Mouse (Mus musculus) CH12.LX (cell line): Measurements from ENCODE around the gene S1pr4. TPM values are rescaled to one million over a fixed set of nuclear protein-coding genes. Genes with fewer than 3 reads are reported as not detected.
A peak's percentile ranks its signal among the peaks of the same experiment; 100 is the strongest.

ENCODE experiments used
- DNase-seq: peaks from one replicate; pipeline ENCODE4 v3.0.0-alpha.2; 2013; ENCODE audit errors: extremely low read depth
- H3K27ac ChIP-seq: 2 replicates; pipeline ENCODE4 v1.5.1; 2012; ENCODE audit warnings: low read depth, mild to moderate bottlenecking, control low read depth, moderate library complexity; ENCODE audit not compliant: insufficient read depth
- H3K27me3 ChIP-seq: replicated peaks from 2 replicates; pipeline ENCODE3; 2012; ENCODE audit warnings: inconsistent platforms
- H3K36me3 ChIP-seq, 2 experiments: replicated peaks in 1 of 2; 2 replicates each; pipeline versions ENCODE3 to v1.6.1; 2012; ENCODE audit warnings: inconsistent platforms in 1 of 2, low read length in 1 of 2, mild to moderate bottlenecking in 1 of 2, mixed read lengths in 1 of 2, moderate library complexity in 1 of 2; ENCODE audit not compliant: control insufficient read depth in 1 of 2, insufficient read depth in 1 of 2
- H3K4me1 ChIP-seq, 2 experiments: 2 replicates each; pipeline ENCODE4 v1.6.1; 2012; ENCODE audit warnings: inconsistent platforms in 1 of 2, moderate library complexity in 1 of 2; ENCODE audit not compliant: insufficient read depth in 2 of 2, control insufficient read depth in 1 of 2
- H3K4me2 ChIP-seq: 2 replicates; pipeline ENCODE4 v1.6.1; 2012; ENCODE audit warnings: low read depth, mild to moderate bottlenecking, control low read depth; ENCODE audit not compliant: poor library complexity, insufficient read depth, severe bottlenecking
- H3K4me3 ChIP-seq, 3 experiments: fragments of 150-350 bp in 1 of 3; sonication (generic) in 1 of 3; replicated peaks in 1 of 3; 2 replicates each; pipeline versions ENCODE3 to v1.5.1; 2011 to 2012; ENCODE audit warnings: low read depth in 2 of 3, low read length in 2 of 3, mild to moderate bottlenecking in 2 of 3, moderate library complexity in 2 of 3, control low read depth in 1 of 3, improper control_type of control experiment in 1 of 3, inconsistent platforms in 1 of 3, mixed read lengths in 1 of 3; ENCODE audit not compliant: poor library complexity in 1 of 3
- H3K79me2 ChIP-seq: replicated peaks from 2 replicates; pipeline ENCODE4 v1.6.1; 2012; ENCODE audit warnings: mild to moderate bottlenecking, moderate library complexity; ENCODE audit not compliant: control insufficient read depth, poor library complexity, insufficient read depth, severe bottlenecking; ENCODE audit errors: extremely low read depth
- H3K9ac ChIP-seq: 2 replicates; pipeline ENCODE4 v1.6.1; 2012; ENCODE audit warnings: low read depth, mild to moderate bottlenecking, control low read depth, moderate library complexity; ENCODE audit not compliant: insufficient read depth
- H3K9me3 ChIP-seq: replicated peaks from 2 replicates; pipeline ENCODE3; 2012; ENCODE audit warnings: low read length, inconsistent platforms, mixed read lengths
- CTCF ChIP-seq, 2 experiments: IDR thresholded peaks in 1 of 2; conservative IDR thresholded peaks in 1 of 2; 2 replicates each; pipeline ENCODE4 v1.5.1; 2011 to 2012; ENCODE audit warnings: low read depth in 2 of 2, low read length in 2 of 2, improper control_type of control experiment in 1 of 2, inconsistent platforms in 1 of 2, mild to moderate bottlenecking in 1 of 2, moderate library complexity in 1 of 2
- GABPA ChIP-seq: IDR thresholded peaks from 2 replicates; pipeline ENCODE4 v1.6.1; 2012; ENCODE audit warnings: low read depth, low read length, improper control_type of control experiment, inconsistent platforms; ENCODE audit not compliant: insufficient replicate concordance
- IRF4 ChIP-seq: IDR thresholded peaks from 2 replicates; pipeline ENCODE4 v1.6.1; 2014; ENCODE audit warnings: low read depth, mild to moderate bottlenecking, inconsistent platforms, low read length, improper control_type of control experiment
- JUN ChIP-seq: IDR thresholded peaks from 2 replicates; pipeline ENCODE4 v1.6.1; 2011; ENCODE audit warnings: low read depth, mild to moderate bottlenecking, low read length, improper control_type of control experiment, moderate library complexity; ENCODE audit not compliant: insufficient read depth
- JUND ChIP-seq: conservative IDR thresholded peaks from 2 replicates; pipeline ENCODE4 v1.6.1; 2011; ENCODE audit warnings: low read depth, low read length, improper control_type of control experiment
- MXI1 ChIP-seq: IDR thresholded peaks from 2 replicates; pipeline ENCODE4 v1.6.1; 2011; ENCODE audit warnings: mild to moderate bottlenecking, low read depth, low read length, improper control_type of control experiment
- NELFE ChIP-seq: IDR thresholded peaks from 2 replicates; pipeline ENCODE4 v1.6.1; 2011; ENCODE audit warnings: low read depth, low read length, improper control_type of control experiment
- NRF1 ChIP-seq: IDR thresholded peaks from 2 replicates; pipeline ENCODE4 v1.6.1; 2014; ENCODE audit warnings: low read depth, mild to moderate bottlenecking, inconsistent platforms, low read length, improper control_type of control experiment, moderate library complexity
- POLR2A ChIP-seq: IDR thresholded peaks from 2 replicates; pipeline ENCODE4 v1.6.1; 2011; ENCODE audit warnings: low read depth, mild to moderate bottlenecking, improper control_type of control experiment, low read length
- POLR2AphosphoS2 ChIP-seq: IDR thresholded peaks from 2 replicates; pipeline ENCODE4 v1.6.1; 2011; ENCODE audit warnings: low read depth, low read length, improper control_type of control experiment
- RCOR1 ChIP-seq: conservative IDR thresholded peaks from 2 replicates; pipeline ENCODE4 v1.6.1; 2012; ENCODE audit warnings: low read depth, mild to moderate bottlenecking, inconsistent platforms, low read length, improper control_type of control experiment
- SIN3A ChIP-seq: IDR thresholded peaks from 2 replicates; pipeline ENCODE4 v1.6.1; 2012; ENCODE audit warnings: low read length, improper control_type of control experiment, inconsistent platforms
- TCF12 ChIP-seq: IDR thresholded peaks from 2 replicates; pipeline ENCODE4 v1.6.1; 2014; ENCODE audit warnings: low read depth, mild to moderate bottlenecking, inconsistent platforms, low read length, improper control_type of control experiment
- USF2 ChIP-seq: conservative IDR thresholded peaks from 2 replicates; pipeline ENCODE4 v1.6.1; 2011; ENCODE audit warnings: low read depth, low read length, improper control_type of control experiment
- ZC3H11A ChIP-seq: IDR thresholded peaks from 2 replicates; pipeline ENCODE4 v1.6.1; 2012; ENCODE audit warnings: low read depth, mild to moderate bottlenecking, inconsistent platforms, low read length, improper control_type of control experiment
- ZKSCAN1 ChIP-seq: IDR thresholded peaks from 2 replicates; pipeline ENCODE4 v1.6.1; 2012; ENCODE audit warnings: low read depth, inconsistent platforms, low read length, improper control_type of control experiment, borderline replicate concordance
- ZMIZ1 ChIP-seq: IDR thresholded peaks from 2 replicates; pipeline ENCODE4 v1.6.1; 2012; ENCODE audit warnings: low read depth, mild to moderate bottlenecking, inconsistent platforms, low read length, improper control_type of control experiment
- ZNF384 ChIP-seq: IDR thresholded peaks from 2 replicates; pipeline ENCODE4 v1.6.1; 2012; ENCODE audit warnings: low read depth, low read length, improper control_type of control experiment, inconsistent platforms
- dilution Hi-C: fragments of 300-500 bp; cut with MboI; formaldehyde crosslinking; loops from 2 replicates; pipeline ENCODE4 v1.14.3; 2020; ENCODE audit warnings: low sequenced_read_pairs; ENCODE audit not compliant: extremely low pct_unique_long_range_greater_than_20kb, extremely low pct_ligation_motif_present
- in situ Hi-C: fragments of 300-500 bp; cut with MboI; formaldehyde crosslinking; loops from 3 replicates; pipeline ENCODE4 v1.14.3; 2019; ENCODE audit warnings: low sequenced_read_pairs, low pct_ligation_motif_present, low pct_unique_long_range_greater_than_20kb, mixed read lengths
- polyA plus RNA-seq: library from polyadenylated mRNA; unstranded; fragments of >175 nt; gene quantifications from 2 replicates; pipeline ENCODE4 v1.2.1, GENCODE M21; 2012; ENCODE audit warnings: low read depth; ENCODE audit not compliant: insufficient read length
- total RNA-seq, 2 experiments: library from RNA; depleted of rRNA; stranded (reverse); fragments of 300-350 nt in 1 of 2; fragments of >200 nt in 1 of 2; gene quantifications; 2 replicates each; pipeline ENCODE4 v1.2.3; 2012 to 2014

S1pr4 gene
- total and polyA plus RNA-seq, 3 experiments = 0.19 to 0.30 TPM; not detected in 1

GRCm38 (mm10) chr10:81481605-81482532, 18.1 kb downstream of the S1pr4 start:
- H3K9ac ChIP-seq = 0 out of 2 replicates have a peak overlapping the region, but pooled peaks have one; percentile 12

DNA sequence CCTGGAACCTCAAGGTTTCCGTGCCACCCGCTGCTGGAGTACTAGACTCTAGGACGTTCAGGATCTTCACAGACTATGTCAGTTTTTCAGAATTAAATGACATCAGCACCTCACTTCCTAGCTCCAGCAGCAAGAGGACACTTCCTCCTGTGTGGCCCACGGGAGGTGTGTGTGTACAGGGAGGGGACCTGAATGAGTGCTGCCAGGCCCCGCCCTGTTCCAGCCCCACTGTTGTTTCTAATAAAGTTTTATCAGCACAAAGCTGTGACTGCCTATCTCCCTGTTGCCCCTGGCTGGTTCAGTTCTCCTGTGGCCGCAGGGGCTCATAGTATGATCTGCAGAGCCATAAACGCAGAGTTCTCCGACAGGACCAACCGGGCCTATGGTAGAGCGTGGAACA, 25.5 kb downstream of the S1pr4 start:
- H3K27me3 ChIP-seq = peaks cover 85% of the 10 kb centered on the region
- no peaks in the 10 kb centered on the region for H3K9me3 ChIP-seq
- H3K79me2 ChIP-seq = no peaks in the 10 kb centered on the region
- no peak overlapping the region for H3K4me3 ChIP-seq
- in situ Hi-C loops = no loop called here
- H3K4me2 ChIP-seq = no peak overlapping the region
- H3K4me1 ChIP-seq = peaks cover 4 to 6% of the 10 kb centered on the region in 2 experiments; a peak in 3 of 4 replicates
- no peak overlapping the region for H3K9ac ChIP-seq
- H3K36me3 ChIP-seq = no peaks in the 10 kb centered on the region
- DNase-seq = no peak
- no peak overlapping the region for H3K27ac ChIP-seq
- no peak for TF ChIP-seq USF2
- TF ChIP-seq RCOR1 = no peak
- no peak for TF ChIP-seq TCF12
- no peak for TF ChIP-seq MXI1
- TF ChIP-seq ZKSCAN1 = no peak
- no peak for TF ChIP-seq ZMIZ1
- no peak for TF ChIP-seq POLR2A
- no peak for TF ChIP-seq ZC3H11A
- no peak for TF ChIP-seq IRF4
- TF ChIP-seq POLR2AphosphoS2 = no peak
- no peak for TF ChIP-seq ZNF384
- TF ChIP-seq SIN3A = no peak
- no peak for TF ChIP-seq NRF1
- dilution Hi-C loops = no loop called here

More at GRCm38 (mm10) chr10:81481605-81482532, 18.1 kb downstream of the S1pr4 start:
- peak overlapping the region in 1 of 3 experiments; percentile 43 for H3K4me3 ChIP-seq
- H3K4me2 ChIP-seq = peak overlapping the region; percentile 80
- H3K9me3 ChIP-seq = no peaks in the 10 kb centered on the region
- no peak overlapping the region for H3K27ac ChIP-seq
- H3K79me2 ChIP-seq = no peaks in the 10 kb centered on the region
- in situ Hi-C loops = no loop called here
- H3K27me3 ChIP-seq = peaks cover 50% of the 10 kb centered on the region
- dilution Hi-C loops = no loop called here
- peaks cover 3 to 4% of the 10 kb centered on the region in 2 experiments; a peak in 3 of 4 replicates for H3K4me1 ChIP-seq
- no peak for DNase-seq
- H3K36me3 ChIP-seq = peaks cover 9 to 16% of the 10 kb centered on the region in 2 experiments
- TF ChIP-seq NRF1 = no peak
- no peak for TF ChIP-seq JUND
- no peak for TF ChIP-seq CTCF (conservative IDR thresholded peaks at IDR 0.05 in 1 of 2, IDR thresholded peaks at IDR 0.05 in 1 of 2; ENCODE audit: low read depth in 2 of 2, low read length in 2 of 2)
- TF ChIP-seq SIN3A = no peak
- no peak for TF ChIP-seq POLR2AphosphoS2
- no peak for TF ChIP-seq JUN
- TF ChIP-seq GABPA = no peak
- no peak for TF ChIP-seq NELFE
